Mouse (Mus musculus): ENCODE results near the gene Phox2b. TPM values are rescaled to one million over a fixed set of nuclear protein-coding genes. Genes with fewer than 3 reads are reported as not detected.

Phox2b gene
- polyA plus RNA-seq, 1 experiment from 2014 or later, result 0.11 TPM

DNA sequence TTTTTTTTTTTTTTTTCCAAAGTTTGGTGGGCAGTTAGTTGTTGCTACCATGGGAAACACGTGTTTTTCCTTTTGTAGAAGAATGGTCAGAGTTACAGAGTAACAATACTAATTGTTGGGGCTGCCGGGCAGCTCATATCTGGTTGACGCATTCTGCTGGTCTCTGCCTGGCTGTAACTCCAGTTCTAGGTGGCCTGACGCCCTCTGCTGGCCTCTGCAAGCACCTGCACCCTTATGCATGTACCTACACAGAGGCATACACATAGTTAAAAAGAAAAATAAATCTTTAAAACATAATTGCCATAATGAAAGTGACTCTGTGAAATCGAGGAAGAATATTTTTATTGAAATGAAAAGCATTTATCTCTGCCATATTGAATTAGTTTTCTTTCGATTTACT lies 41.3 kb downstream of the Phox2b start:
- no peaks in the 10 kb centered on the region for H3K9me3 ChIP-seq (replicated peaks)
- no peaks in the 10 kb centered on the region for H3K4me1 ChIP-seq
- no peaks in the 10 kb centered on the region for H3K27me3 ChIP-seq (ENCODE audit: low read depth, poor library complexity, severe bottlenecking)
- no peak for DNase-seq (ENCODE audit: low spot score)
- WGBS, result 86% methylated on average over 6 of the region's 6 CpGs
- no peak overlapping the region for H3K27ac ChIP-seq
- no peak overlapping the region for H3K4me3 ChIP-seq
- 0 out of 2 replicates have a peak, but pooled peaks cover 6% of the 10 kb centered on the region for H3K36me3 ChIP-seq

DNA sequence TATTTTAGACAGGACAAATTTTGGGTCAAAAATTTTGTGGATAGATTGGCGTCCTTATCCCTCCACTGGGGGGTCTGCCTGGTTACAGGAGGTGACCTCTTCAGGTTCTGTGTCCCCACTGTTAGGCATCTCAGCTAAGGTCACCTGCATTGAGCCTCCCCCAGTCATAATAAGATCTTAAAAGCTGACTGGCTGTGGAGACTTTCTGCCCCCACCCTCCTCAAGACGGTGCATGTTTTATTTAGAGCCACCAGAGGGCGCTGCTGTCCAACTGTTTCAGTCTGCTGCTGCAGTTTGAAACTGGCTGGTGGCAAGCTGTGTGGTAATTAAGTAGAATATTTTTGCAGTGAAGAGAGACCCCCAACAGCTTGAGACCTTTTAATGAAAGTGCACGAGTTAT lies 51.1 kb downstream of the Phox2b start:
- H3K4me3 ChIP-seq, result no peak overlapping the region
- WGBS, result 13% methylated on average over 4 of the region's 4 CpGs
- peaks cover 7% of the 10 kb centered on the region; the same call in 1 of the 2 replicates for H3K36me3 ChIP-seq
- H3K4me1 ChIP-seq, result no peaks in the 10 kb centered on the region
- H3K9me3 ChIP-seq (replicated peaks), result no peaks in the 10 kb centered on the region
- peak; percentile 76 for DNase-seq (ENCODE audit: low spot score)
- no peaks in the 10 kb centered on the region for H3K27me3 ChIP-seq (ENCODE audit: low read depth, poor library complexity, severe bottlenecking)
- no peak overlapping the region for H3K27ac ChIP-seq

Small RNA genes lying within 50 kb of the gene (microRNA-seq; reads per million reads assigned to microRNA genes)
- not detected for gene Gm23841

Other genes with a start within 250 kb of the Phox2b start
- 99.6 and 111 TPM in 2 replicates for gene Tmem33, start 161.3 kb upstream of the Phox2b start, polyA plus RNA-seq (2016; fragmentation: Nextera tagmentation; extraction: Ambion mirVana)
- 82.3 and 90.9 TPM in 2 replicates for gene Slc30a9, start 207.7 kb upstream of the Phox2b start, polyA plus RNA-seq (2016; fragmentation: Nextera tagmentation; extraction: Ambion mirVana)